Mouse (Mus musculus) midbrain, embryonic 12.5 days (tissue): ENCODE data around the gene Plekhg3. TPM values are rescaled to one million over a fixed set of nuclear protein-coding genes. Genes with fewer than 3 reads are reported as not detected.

ENCODE experiments used
- ATAC-seq: fragments of 200-750 bp; cut with Nextera tagmentation; 2 replicates; pipeline ENCODE4 v1.8.0; 2017; ENCODE audit warnings: low read depth, moderate TSS enrichment, moderate library complexity; ENCODE audit not compliant: low FRiP score
- H3K27ac ChIP-seq: fragments of 300-500 bp; sonication (generic); replicated peaks from 2 replicates; pipeline ENCODE4 v1.5.1; 2016; ENCODE audit warnings: mild to moderate bottlenecking
- H3K27me3 ChIP-seq: fragments of 300-500 bp; sonication (generic); 2 replicates; pipeline ENCODE4 v1.6.1; 2016; ENCODE audit warnings: mild to moderate bottlenecking
- H3K36me3 ChIP-seq: fragments of 300-500 bp; sonication (generic); 2 replicates; pipeline ENCODE4 v1.6.1; 2016
- H3K4me1 ChIP-seq: fragments of 300-500 bp; sonication (generic); 2 replicates; pipeline ENCODE4 v1.6.1; 2016
- H3K4me2 ChIP-seq: fragments of 300-500 bp; sonication (generic); replicated peaks from 2 replicates; pipeline ENCODE4 v1.6.1; 2016; ENCODE audit warnings: mild to moderate bottlenecking, moderate library complexity
- H3K4me3 ChIP-seq: fragments of 300-500 bp; sonication (generic); 2 replicates; pipeline ENCODE4 v1.5.1; 2016; ENCODE audit warnings: mild to moderate bottlenecking
- H3K9ac ChIP-seq: fragments of 300-500 bp; sonication (generic); replicated peaks from 2 replicates; pipeline ENCODE4 v1.6.1; 2016; ENCODE audit warnings: mild to moderate bottlenecking, moderate library complexity
- H3K9me3 ChIP-seq: fragments of 300-500 bp; sonication (generic); 2 replicates; pipeline ENCODE4 v1.6.1; 2016; ENCODE audit warnings: mild to moderate bottlenecking
- WGBS: fragments of 180-500 bp; shearing (Covaris S2); methylation state at CpG from one replicate; pipeline ENCODE4 v1.1.7; 2016; 5-methylcytosine and 5-hydroxymethylcytosine counted together
- polyA plus RNA-seq: library from polyadenylated mRNA; unstranded; fragments of >200 nt; fragmentation: Nextera tagmentation; extraction: Ambion mirVana; gene quantifications from 2 replicates; pipeline ENCODE4 v1.2.1, GENCODE M21; 2016

Plekhg3 gene
- polyA plus RNA-seq, 1 experiment from 2014 or later = 1.8 TPM

- Histone ChIP-seq H3K27ac (no peak overlapping the region), H3K4me3 (no peak overlapping the region), H3K9ac (no peak overlapping the region)
Measured at GRCm38 (mm10) chr12:76556187-76556586, 25.5 kb downstream of the Plekhg3 start.

GRCm38 (mm10) chr12:76556745-76557389, 26.2 kb downstream of the Plekhg3 start:
- Histone ChIP-seq H3K36me3 (no peaks in the 10 kb centered on the region), H3K4me2 (no peak overlapping the region), H3K4me1 (peaks cover 9% of the 10 kb centered on the region), H3K27me3 (no peaks in the 10 kb centered on the region), H3K4me3 (no peak overlapping the region), H3K9ac (no peak overlapping the region), H3K27ac (no peak overlapping the region), H3K9me3 (no peaks in the 10 kb centered on the region)
- peak; percentile 66 for ATAC-seq
- WGBS = 12% methylated on average over 6 of the region's 6 CpGs

More at GRCm38 (mm10) chr12:76556187-76556586, 25.5 kb downstream of the Plekhg3 start:
- 69% methylated on average over 7 of the region's 7 CpGs for WGBS
- Histone ChIP-seq H3K4me2 (no peak overlapping the region), H3K36me3 (no peaks in the 10 kb centered on the region), H3K9me3 (no peaks in the 10 kb centered on the region), H3K27me3 (no peaks in the 10 kb centered on the region), H3K4me1 (peaks cover 9% of the 10 kb centered on the region)
- ATAC-seq = no peak

GRCm38 (mm10) chr12:76558206-76558605, 27.5 kb downstream of the Plekhg3 start:
- Histone ChIP-seq H3K9ac (no peak overlapping the region), H3K4me3 (no peak overlapping the region), H3K36me3 (no peaks in the 10 kb centered on the region), H3K9me3 (no peaks in the 10 kb centered on the region), H3K4me1 (peaks cover 9% of the 10 kb centered on the region), H3K27ac (no peak overlapping the region), H3K27me3 (no peaks in the 10 kb centered on the region), H3K4me2 (no peak overlapping the region)
- ATAC-seq = no peak
- WGBS = 80% methylated on average over 5 of the region's 5 CpGs

- ATAC-seq = no peak
- WGBS = 83% methylated on average over 4 of the region's 4 CpGs
- Histone ChIP-seq H3K9me3 (no peaks in the 10 kb centered on the region), H3K4me1 (0 out of 2 replicates have a peak, but pooled peaks cover under 1% of the 10 kb centered on the region), H3K36me3 (no peaks in the 10 kb centered on the region), H3K27ac (no peak overlapping the region), H3K4me3 (no peak overlapping the region), H3K27me3 (no peaks in the 10 kb centered on the region), H3K4me2 (no peak overlapping the region), H3K9ac (no peak overlapping the region)
Measured at GRCm38 (mm10) chr12:76562196-76562595, 31.5 kb downstream of the Plekhg3 start.

- Histone ChIP-seq H3K36me3 (no peaks in the 10 kb centered on the region), H3K4me1 (no peaks in the 10 kb centered on the region), H3K27ac (no peak overlapping the region), H3K27me3 (no peaks in the 10 kb centered on the region), H3K4me2 (no peak overlapping the region), H3K9ac (no peak overlapping the region), H3K4me3 (no peak overlapping the region), H3K9me3 (no peaks in the 10 kb centered on the region)
- WGBS = 90% methylated on average over 10 of the region's 10 CpGs
- ATAC-seq = no peak
Measured at GRCm38 (mm10) chr12:76566284-76566683, 35.6 kb downstream of the Plekhg3 start.

- Histone ChIP-seq H3K9me3 (no peaks in the 10 kb centered on the region), H3K27me3 (no peaks in the 10 kb centered on the region; the same call in 1 of the 2 replicates), H3K27ac (no peak overlapping the region), H3K4me2 (no peak overlapping the region), H3K36me3 (no peaks in the 10 kb centered on the region), H3K4me1 (no peaks in the 10 kb centered on the region), H3K4me3 (no peak overlapping the region), H3K9ac (no peak overlapping the region)
- no peak for ATAC-seq
- WGBS = 81% methylated on average over 9 of the region's 9 CpGs
Measured at GRCm38 (mm10) chr12:76570221-76570940, 39.7 kb downstream of the Plekhg3 start.

GRCm38 (mm10) chr12:76571266-76571665, 40.6 kb downstream of the Plekhg3 start:
- ATAC-seq = no peak
- Histone ChIP-seq H3K27me3 (no peaks in the 10 kb centered on the region; the same call in 1 of the 2 replicates), H3K4me3 (no peak overlapping the region), H3K9me3 (no peaks in the 10 kb centered on the region), H3K4me1 (no peaks in the 10 kb centered on the region), H3K4me2 (no peak overlapping the region), H3K27ac (no peak overlapping the region), H3K36me3 (no peaks in the 10 kb centered on the region), H3K9ac (no peak overlapping the region)
- 76% methylated on average over 10 of the region's 10 CpGs for WGBS

- H3K27ac ChIP-seq = no peak overlapping the region
- no peak for ATAC-seq
- no peaks in the 10 kb centered on the region; the same call in 1 of the 2 replicates for H3K27me3 ChIP-seq
- no peaks in the 10 kb centered on the region for H3K9me3 ChIP-seq
- no peak overlapping the region for H3K4me2 ChIP-seq
- no peak overlapping the region for H3K4me3 ChIP-seq
- H3K36me3 ChIP-seq = no peaks in the 10 kb centered on the region
- WGBS = 66% methylated on average over 25 of the region's 27 CpGs
- H3K4me1 ChIP-seq = no peaks in the 10 kb centered on the region
- H3K9ac ChIP-seq = no peak overlapping the region
Measured at GRCm38 (mm10) chr12:76572261-76573251, 41.9 kb downstream of the Plekhg3 start.

- H3K4me1 ChIP-seq = no peaks in the 10 kb centered on the region
- ATAC-seq = no peak
- no peak overlapping the region for H3K4me3 ChIP-seq
- H3K27me3 ChIP-seq = no peaks in the 10 kb centered on the region; the same call in 1 of the 2 replicates
- H3K9ac ChIP-seq = no peak overlapping the region
- H3K27ac ChIP-seq = no peak overlapping the region
- H3K4me2 ChIP-seq = no peak overlapping the region
- H3K36me3 ChIP-seq = no peaks in the 10 kb centered on the region
- WGBS = 92% methylated on average over 6 of the region's 6 CpGs
- no peaks in the 10 kb centered on the region for H3K9me3 ChIP-seq
Measured at GRCm38 (mm10) chr12:76573381-76573780, 42.7 kb downstream of the Plekhg3 start.

GRCm38 (mm10) chr12:76574815-76575214, 44.1 kb downstream of the Plekhg3 start:
- Histone ChIP-seq H3K9me3 (no peaks in the 10 kb centered on the region), H3K4me1 (no peaks in the 10 kb centered on the region), H3K4me3 (no peak overlapping the region), H3K9ac (no peak overlapping the region), H3K27ac (no peak overlapping the region), H3K4me2 (no peak overlapping the region), H3K27me3 (no peaks in the 10 kb centered on the region; the same call in 1 of the 2 replicates), H3K36me3 (no peaks in the 10 kb centered on the region)
- 92% methylated on average over 6 of the region's 6 CpGs for WGBS
- no peak for ATAC-seq

- WGBS = 93% methylated on average over 9 of the region's 9 CpGs
Measured at GRCm38 (mm10) chr12:76576061-76576460, 45.4 kb downstream of the Plekhg3 start.

More at GRCm38 (mm10) chr12:76576061-76576460, 45.4 kb downstream of the Plekhg3 start:
- Histone ChIP-seq H3K9me3 (no peaks in the 10 kb centered on the region), H3K4me1 (no peaks in the 10 kb centered on the region), H3K27ac (no peak overlapping the region), H3K4me3 (no peak overlapping the region), H3K36me3 (no peaks in the 10 kb centered on the region), H3K4me2 (no peak overlapping the region), H3K9ac (no peak overlapping the region), H3K27me3 (no peaks in the 10 kb centered on the region; the same call in 1 of the 2 replicates)
- ATAC-seq = no peak
